Mouse (Mus musculus): Measurements from ENCODE around the gene Olfr806. TPM values are rescaled to one million over a fixed set of nuclear protein-coding genes. Genes with fewer than 3 reads are reported as not detected.

Olfr806 gene
- total RNA-seq (2012; rRNA removed) (not detected in 2 replicates), total RNA-seq (2014; rRNA removed) (not detected in 2 replicates), polyA plus RNA-seq (2012; ENCODE audit: insufficient read length, low read depth) (not detected in 2 replicates)

DNA sequence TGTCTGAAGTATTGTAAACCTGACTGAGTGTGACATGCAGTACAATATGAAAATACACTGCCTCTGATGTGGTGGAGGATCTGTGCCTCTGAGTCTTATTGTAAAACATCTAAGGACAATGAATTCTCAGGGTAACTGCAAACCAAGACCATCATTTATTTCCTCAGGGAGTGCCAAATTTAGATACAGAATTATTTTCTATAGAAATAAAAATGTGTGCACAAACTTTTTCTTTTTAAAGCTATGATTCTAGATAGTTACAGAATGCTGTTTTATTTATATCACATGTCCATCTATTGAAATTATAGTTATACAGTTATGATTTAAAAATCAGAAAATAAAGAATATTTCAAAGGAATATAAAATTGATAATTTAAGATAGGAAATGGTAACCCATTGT, at the start of gene Olfr806:
Olfr806 (minus strand) TSS at position 101 of the 400 bp plus-strand sequence.
- in situ Hi-C loops (cut with MboI; ENCODE audit: low pct_ligation_motif_present, low pct_unique_long_range_greater_than_20kb, low sequenced_read_pairs) (no loop called here), dilution Hi-C loops (cut with MboI; ENCODE audit: extremely low pct_ligation_motif_present, extremely low pct_unique_long_range_greater_than_20kb, low sequenced_read_pairs) (no loop called here)
- Histone ChIP-seq H3K4me2 (ENCODE audit: insufficient read depth, low read depth, poor library complexity, severe bottlenecking) (no peak within 1 kb of the TSS), H3K27ac (ENCODE audit: insufficient read depth, low read depth) (no peak within 1 kb of the TSS), H3K4me1 (ENCODE audit: control insufficient read depth in 1 of 2, insufficient read depth in 2 of 2) (no peaks in the 10 kb centered on the region), H3K79me2 (replicated peaks; ENCODE audit: control insufficient read depth, extremely low read depth, insufficient read depth, poor library complexity, severe bottlenecking) (no peaks in the 10 kb centered on the region), H3K9ac (ENCODE audit: insufficient read depth, low read depth) (no peak within 1 kb of the TSS), H3K4me3 (replicated peaks in 1 of 3; ENCODE audit: low read depth in 2 of 3, low read length in 2 of 3, poor library complexity in 1 of 3) (no peak within 1 kb of the TSS), H3K36me3 (replicated peaks in 1 of 2; ENCODE audit: control insufficient read depth in 1 of 2, insufficient read depth in 1 of 2, low read length in 1 of 2) (no peaks in the 10 kb centered on the region), H3K9me3 (replicated peaks; ENCODE audit: low read length) (no peaks in the 10 kb centered on the region), H3K27me3 (replicated peaks) (no peaks in the 10 kb centered on the region)
- DNase-seq (ENCODE audit: extremely low read depth) = no peak
- no peak for TF ChIP-seq ZMIZ1 (IDR thresholded peaks at IDR 0.05; ENCODE audit: low read depth, low read length)
- no peak for TF ChIP-seq NRF1 (IDR thresholded peaks at IDR 0.05; ENCODE audit: low read depth, low read length)
- no peak for TF ChIP-seq GABPA (IDR thresholded peaks at IDR 0.05; ENCODE audit: insufficient replicate concordance, low read depth, low read length)
- no peak for TF ChIP-seq HCFC1 (IDR thresholded peaks at IDR 0.05; ENCODE audit: low read depth, low read length)
- TF ChIP-seq CTCF (conservative IDR thresholded peaks at IDR 0.05 in 1 of 2, IDR thresholded peaks at IDR 0.05 in 1 of 2; ENCODE audit: low read depth in 2 of 2, low read length in 2 of 2) = no peak
- no peak for TF ChIP-seq ZC3H11A (IDR thresholded peaks at IDR 0.05; ENCODE audit: low read depth, low read length)
- TF ChIP-seq SMC3 (IDR thresholded peaks at IDR 0.05; ENCODE audit: low read depth, low read length) = no peak
- no peak for TF ChIP-seq BHLHE40 (IDR thresholded peaks at IDR 0.05; ENCODE audit: low read depth, low read length)
- TF ChIP-seq RCOR1 (conservative IDR thresholded peaks at IDR 0.05; ENCODE audit: low read depth, low read length) = no peak
- no peak for TF ChIP-seq SIN3A (IDR thresholded peaks at IDR 0.05; ENCODE audit: low read length)
- no peak for TF ChIP-seq PAX5 (IDR thresholded peaks at IDR 0.05; ENCODE audit: low read length)
- TF ChIP-seq MXI1 (IDR thresholded peaks at IDR 0.05; ENCODE audit: low read depth, low read length) = no peak
- TF ChIP-seq TBP (conservative IDR thresholded peaks at IDR 0.05; ENCODE audit: low read depth, low read length) = no peak
- no peak for TF ChIP-seq ETS1 (conservative IDR thresholded peaks at IDR 0.05; ENCODE audit: low read depth, low read length)
- TF ChIP-seq CHD2 (IDR thresholded peaks at IDR 0.05; ENCODE audit: low read length) = no peak
- TF ChIP-seq ZKSCAN1 (IDR thresholded peaks at IDR 0.05; ENCODE audit: borderline replicate concordance, low read depth, low read length) = no peak

DNA sequence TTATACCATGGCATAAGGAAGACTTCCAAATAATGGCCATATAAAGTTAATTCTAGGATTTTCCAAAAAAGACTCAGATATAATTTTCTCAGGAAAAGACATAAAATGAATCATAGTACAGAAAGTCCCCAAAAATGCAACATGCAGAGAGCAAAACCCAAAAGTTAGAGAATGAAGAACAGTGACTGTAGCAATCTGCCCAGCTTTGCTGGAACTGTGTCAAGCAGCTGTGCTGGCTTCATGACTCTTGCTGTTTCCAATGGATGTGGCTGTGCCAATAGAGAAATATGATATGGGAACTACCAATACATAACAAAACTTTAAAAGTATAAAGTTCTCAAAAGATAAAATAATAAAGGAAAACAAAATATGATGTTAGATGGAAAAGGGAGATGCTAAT, 36.4 kb upstream of the Olfr806 start:
- TF ChIP-seq JUN (IDR thresholded peaks at IDR 0.05; ENCODE audit: insufficient read depth, low read depth, low read length) (no peak), SMC3 (IDR thresholded peaks at IDR 0.05; ENCODE audit: low read depth, low read length) (no peak), SIN3A (IDR thresholded peaks at IDR 0.05; ENCODE audit: low read length) (no peak), MAFK (IDR thresholded peaks at IDR 0.05; ENCODE audit: insufficient replicate concordance, low read length) (no peak), JUND (conservative IDR thresholded peaks at IDR 0.05; ENCODE audit: low read depth, low read length) (no peak), ZNF384 (IDR thresholded peaks at IDR 0.05; ENCODE audit: low read depth, low read length) (no peak)
- no peak overlapping the region for H3K27ac ChIP-seq (ENCODE audit: insufficient read depth, low read depth)
- dilution Hi-C loops (cut with MboI; ENCODE audit: extremely low pct_ligation_motif_present, extremely low pct_unique_long_range_greater_than_20kb, low sequenced_read_pairs) = no loop called here

More for the DNA sequence above, 36.4 kb upstream of the Olfr806 start:
- no peaks in the 10 kb centered on the region for H3K27me3 ChIP-seq (replicated peaks)
- H3K4me1 ChIP-seq (ENCODE audit: control insufficient read depth in 1 of 2, insufficient read depth in 2 of 2) = no peaks in the 10 kb centered on the region
- no peaks in the 10 kb centered on the region for H3K36me3 ChIP-seq (replicated peaks in 1 of 2; ENCODE audit: control insufficient read depth in 1 of 2, insufficient read depth in 1 of 2, low read length in 1 of 2)
- H3K4me3 ChIP-seq (replicated peaks in 1 of 3; ENCODE audit: low read depth in 2 of 3, low read length in 2 of 3, poor library complexity in 1 of 3) = no peak overlapping the region
- no peak for DNase-seq (ENCODE audit: extremely low read depth)
- H3K9me3 ChIP-seq (replicated peaks; ENCODE audit: low read length) = no peaks in the 10 kb centered on the region
- no peak overlapping the region for H3K4me2 ChIP-seq (ENCODE audit: insufficient read depth, low read depth, poor library complexity, severe bottlenecking)
- H3K9ac ChIP-seq (ENCODE audit: insufficient read depth, low read depth) = no peak overlapping the region
- in situ Hi-C loops (cut with MboI; ENCODE audit: low pct_ligation_motif_present, low pct_unique_long_range_greater_than_20kb, low sequenced_read_pairs) = no loop called here
- H3K79me2 ChIP-seq (replicated peaks; ENCODE audit: control insufficient read depth, extremely low read depth, insufficient read depth, poor library complexity, severe bottlenecking) = no peaks in the 10 kb centered on the region

Measured in CH12.LX (cell line).